Mouse (Mus musculus) kidney, adult 2 months (tissue): ENCODE measurements around the gene A1cf. TPM values are rescaled to one million over a fixed set of nuclear protein-coding genes. Genes with fewer than 3 reads are reported as not detected.

Source experiments
- DNase-seq: peaks from one replicate; pipeline ENCODE4 v3.0.0; 2021
- H3K27ac ChIP-seq: fragments of 200-500 bp; 2 replicates; pipeline ENCODE4 v1.5.1; 2012; ENCODE audit warnings: low read depth, low read length, control low read depth, inconsistent platforms; ENCODE audit not compliant: insufficient read depth
- H3K27me3 ChIP-seq: fragments of 200-500 bp; replicated peaks from 2 replicates; pipeline ENCODE4 v1.6.1; 2012; ENCODE audit warnings: mild to moderate bottlenecking, moderate library complexity, low read length, inconsistent platforms; ENCODE audit not compliant: control insufficient read depth, insufficient read depth
- H3K36me3 ChIP-seq: fragments of 200-500 bp; 2 replicates; pipeline ENCODE4 v1.6.1; 2012; ENCODE audit warnings: mild to moderate bottlenecking, moderate library complexity, low read length, inconsistent platforms; ENCODE audit not compliant: control insufficient read depth, insufficient read depth
- H3K4me1 ChIP-seq: fragments of 200-500 bp; 2 replicates; pipeline ENCODE4 v1.6.1; 2011; ENCODE audit warnings: low read length; ENCODE audit not compliant: control insufficient read depth, insufficient read depth
- H3K4me3 ChIP-seq: fragments of 200-500 bp; 2 replicates; pipeline ENCODE4 v1.5.1; 2011; ENCODE audit warnings: mild to moderate bottlenecking, low read depth, low read length, control low read depth; ENCODE audit not compliant: insufficient read depth
- CTCF ChIP-seq: fragments of 200-500 bp; conservative IDR thresholded peaks from 2 replicates; pipeline ENCODE4 v1.5.1; 2011; ENCODE audit warnings: low read depth, mild to moderate bottlenecking, control low read depth, low read length, moderate library complexity, mixed read lengths; ENCODE audit not compliant: insufficient read depth, insufficient read length
- POLR2A ChIP-seq: fragments of 200-500 bp; IDR thresholded peaks from one replicate; pipeline ENCODE4 v1.6.1; 2011; ENCODE audit warnings: low read depth, low read length, control low read depth
- WGBS: fragments of 180-500 bp; shearing (Covaris S2); methylation state at CpG from one replicate; pipeline ENCODE4 v1.1.7; 2018; 5-methylcytosine and 5-hydroxymethylcytosine counted together
- polyA plus RNA-seq: library from polyadenylated mRNA; depleted of rRNA; stranded (reverse); fragments of >200 nt; gene quantifications from 2 replicates; pipeline ENCODE4 v1.2.3, GENCODE M21; 2012; rRNA removed

The A1cf gene
- polyA plus RNA-seq = 26.3 and 27.9 TPM in 2 replicates

DNA sequence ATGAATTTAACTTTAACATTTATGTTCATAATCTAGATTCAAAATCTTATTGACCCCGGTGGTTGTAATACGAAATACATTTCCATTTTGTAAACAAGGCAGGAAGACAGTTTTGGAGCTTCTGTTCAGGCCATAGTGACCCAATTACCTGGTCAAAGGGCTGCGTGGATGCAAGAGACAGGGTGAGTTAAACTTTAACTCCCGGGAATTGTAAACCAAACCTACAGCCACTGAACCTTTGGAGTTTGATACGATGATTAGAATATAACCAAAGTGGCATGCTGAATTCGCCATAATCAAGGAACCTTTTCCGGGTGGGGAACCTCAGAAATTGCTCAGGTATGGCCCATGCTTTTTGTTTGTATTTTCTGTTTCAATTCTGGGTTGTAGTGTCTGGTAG, at the start of gene A1cf:
TSS of gene A1cf (plus strand) at position 244 of the 400 bp plus-strand sequence.
- Histone ChIP-seq H3K4me1 (no peaks in the 10 kb centered on the region), H3K4me3 (peak within 1 kb of the TSS; percentile 86), H3K27me3 (no peaks in the 10 kb centered on the region), H3K36me3 (no peaks in the 10 kb centered on the region), H3K27ac (peak within 1 kb of the TSS; percentile 98)
- TF ChIP-seq CTCF (no peak), POLR2A (no peak)
- peak; percentile 88 for DNase-seq
- WGBS = 46% methylated on average over 7 of the region's 7 CpGs

DNA sequence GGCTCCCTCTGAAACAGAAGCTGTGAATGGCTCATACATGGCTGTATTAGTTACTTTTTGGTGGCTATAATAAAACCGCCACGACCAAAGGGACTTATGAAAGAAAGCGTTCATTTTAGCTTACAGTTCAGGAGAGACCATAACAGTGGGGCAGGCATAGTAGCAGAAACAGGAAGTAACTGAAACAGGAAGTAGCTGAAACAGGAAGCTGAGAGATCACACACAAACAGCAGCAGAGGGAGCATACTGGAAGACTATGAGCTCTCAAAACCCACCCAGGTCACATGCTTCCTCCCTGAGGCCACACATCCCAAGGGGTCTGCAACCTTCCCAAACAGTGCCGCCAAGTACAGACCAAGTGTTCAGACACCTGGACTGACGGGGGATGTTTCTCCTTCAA, 34.3 kb upstream of the A1cf start:
- Histone ChIP-seq H3K36me3 (no peaks in the 10 kb centered on the region), H3K4me3 (no peak overlapping the region), H3K4me1 (no peaks in the 10 kb centered on the region), H3K27me3 (no peaks in the 10 kb centered on the region), H3K27ac (no peak overlapping the region)
- WGBS = 94% methylated on average over 5 of the region's 5 CpGs
- no peak for TF ChIP-seq CTCF
- TF ChIP-seq POLR2A = no peak
- no peak for DNase-seq

DNA sequence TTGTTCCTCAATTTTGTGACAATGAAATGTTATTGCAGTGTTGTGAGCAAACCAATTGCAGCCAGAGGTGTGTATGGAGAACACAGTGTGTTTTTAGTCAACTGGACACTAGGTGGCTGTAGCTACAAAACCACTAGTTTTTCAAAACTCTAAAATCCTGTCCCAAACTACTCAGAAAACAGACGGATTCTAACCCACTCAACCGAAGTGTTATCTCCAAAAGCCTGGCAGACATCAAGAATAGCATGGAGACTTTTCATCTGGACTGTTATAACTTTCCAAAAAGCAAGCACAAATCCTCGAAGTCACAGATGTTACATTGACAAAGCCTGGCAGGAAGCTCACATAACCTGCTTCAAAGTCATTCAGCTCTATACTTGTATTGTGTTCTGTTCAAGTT, 6.7 kb upstream of the A1cf start:
- no peak overlapping the region for H3K4me3 ChIP-seq
- TF ChIP-seq POLR2A (no peak), CTCF (no peak)
- DNase-seq = peak; percentile 12
- WGBS = 44% methylated on average over 3 of the region's 3 CpGs
- no peaks in the 10 kb centered on the region for H3K4me1 ChIP-seq
- H3K36me3 ChIP-seq = no peaks in the 10 kb centered on the region
- H3K27ac ChIP-seq = no peak overlapping the region
- no peaks in the 10 kb centered on the region for H3K27me3 ChIP-seq

DNA sequence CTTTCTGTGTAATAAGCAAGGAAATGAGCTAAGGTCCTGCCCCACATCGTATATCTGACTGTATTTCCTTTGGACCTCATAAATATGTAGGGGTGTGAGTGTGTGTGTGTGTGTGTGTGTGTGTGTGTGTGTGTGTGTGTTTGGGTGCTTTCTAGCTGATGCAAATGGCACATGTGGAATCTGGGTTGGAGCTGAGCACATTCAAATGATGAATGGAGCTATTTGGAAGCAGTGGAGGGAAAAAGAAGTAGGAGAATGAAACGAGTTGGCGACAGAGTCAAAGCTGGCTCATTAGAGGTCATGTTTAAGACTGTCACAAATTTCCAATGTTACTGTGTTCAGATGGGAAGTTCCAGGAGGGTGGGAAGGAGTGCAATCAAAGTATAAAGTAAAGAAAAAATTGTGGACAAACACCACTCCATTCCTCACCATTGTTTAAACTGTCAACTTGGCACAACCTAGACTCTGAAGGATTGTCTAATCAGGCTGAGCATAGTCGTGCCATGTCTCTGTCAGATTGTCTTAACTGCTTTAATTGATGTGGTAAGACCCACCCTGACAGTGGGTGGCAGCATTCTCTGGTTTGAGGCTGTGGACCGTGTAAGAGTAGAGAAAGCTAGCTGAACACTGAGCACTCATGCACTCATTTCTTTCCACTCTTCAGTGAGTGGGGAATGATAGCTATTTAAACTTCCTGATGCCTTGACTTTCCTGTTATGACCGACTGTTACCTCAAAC, 5.9 kb upstream of the A1cf start:
- H3K27ac ChIP-seq = no peak overlapping the region
- DNase-seq = peak; percentile 58
- H3K36me3 ChIP-seq = no peaks in the 10 kb centered on the region
- H3K27me3 ChIP-seq = no peaks in the 10 kb centered on the region
- 41% methylated on average over 6 of the region's 6 CpGs for WGBS
- peak; percentile 59 for TF ChIP-seq CTCF
- no peak for TF ChIP-seq POLR2A
- no peaks in the 10 kb centered on the region for H3K4me1 ChIP-seq
- H3K4me3 ChIP-seq = no peak overlapping the region

DNA sequence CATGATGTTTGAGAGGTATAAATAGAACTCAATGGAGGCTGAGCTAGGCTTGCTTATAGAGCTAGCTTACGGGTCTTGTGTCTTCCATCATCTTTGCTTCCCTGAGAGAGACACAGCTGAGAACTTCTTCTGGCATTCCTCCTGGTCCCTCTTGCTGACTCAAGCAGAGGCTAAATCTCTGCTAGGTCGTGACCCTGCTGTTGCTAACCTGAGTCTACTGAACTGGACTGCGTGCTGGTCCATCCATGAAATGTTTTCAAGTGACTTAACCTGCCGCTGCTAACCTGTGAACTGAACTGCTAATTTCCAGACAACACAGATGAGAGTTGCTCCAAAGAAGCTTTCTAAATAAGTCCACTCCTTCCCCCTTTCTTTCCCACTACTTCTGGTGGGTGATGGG, 3.1 kb upstream of the A1cf start:
- no peaks in the 10 kb centered on the region for H3K27me3 ChIP-seq
- no peak overlapping the region for H3K4me3 ChIP-seq
- no peaks in the 10 kb centered on the region for H3K4me1 ChIP-seq
- H3K36me3 ChIP-seq = no peaks in the 10 kb centered on the region
- TF ChIP-seq CTCF (no peak), POLR2A (no peak)
- WGBS = 51% methylated on average over 4 of the region's 4 CpGs
- peak; percentile 69 for DNase-seq
- no peak overlapping the region for H3K27ac ChIP-seq

DNA sequence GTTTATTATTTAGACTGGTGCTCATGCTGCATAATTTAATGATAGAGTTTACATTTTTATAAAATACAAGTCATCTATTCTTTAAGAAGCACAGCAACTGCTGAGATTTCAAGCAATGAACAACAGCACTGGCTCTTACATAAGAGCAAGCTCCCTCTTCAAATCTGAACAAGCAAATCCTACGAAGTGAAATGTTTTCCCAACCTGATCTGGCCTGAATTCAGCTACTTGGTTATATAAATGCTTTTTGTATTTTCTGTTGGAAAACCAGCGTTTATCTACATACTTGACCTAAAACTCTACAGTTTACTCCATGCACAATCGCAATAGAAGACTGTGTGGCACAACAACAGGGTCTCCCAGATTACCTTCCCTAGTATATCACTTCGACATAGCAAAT, 488 bp upstream of the A1cf start:
- 54% methylated on average over 4 of the region's 4 CpGs for whole genome bisulfite sequencing
- Histone ChIP-seq H3K4me1 (no peaks in the 10 kb centered on the region), H3K36me3 (no peaks in the 10 kb centered on the region), H3K27me3 (no peaks in the 10 kb centered on the region), H3K27ac (peak overlapping the region; percentile 16; the same call in 1 of the 2 replicates), H3K4me3 (no peak overlapping the region)
- TF ChIP-seq CTCF (no peak), POLR2A (no peak)
- peak; percentile 45 for DNase-seq

DNA sequence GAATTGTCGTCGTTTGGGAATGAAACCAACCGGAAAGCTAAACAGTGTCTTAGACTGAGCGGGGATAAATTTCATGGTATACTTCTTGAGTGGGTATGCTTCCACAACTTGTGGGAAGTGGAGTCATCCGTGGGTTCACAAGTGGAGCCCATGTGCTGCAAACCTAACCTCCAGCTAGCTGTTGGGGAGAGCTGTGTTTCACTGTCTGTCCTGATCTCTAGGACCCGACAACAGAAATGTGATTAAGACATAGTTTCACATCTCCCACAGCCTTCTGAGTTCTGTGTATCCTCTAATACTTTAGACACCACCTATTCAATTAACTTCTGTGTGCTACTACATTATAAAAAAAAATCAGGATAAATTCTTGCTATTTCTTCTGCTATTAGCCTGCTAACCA, 407 bp downstream of the A1cf start:
- peak overlapping the region; percentile 98 for H3K27ac ChIP-seq
- no peaks in the 10 kb centered on the region for H3K4me1 ChIP-seq
- H3K27me3 ChIP-seq = no peaks in the 10 kb centered on the region
- WGBS = 51% methylated on average over 6 of the region's 6 CpGs
- peak overlapping the region; percentile 86 for H3K4me3 ChIP-seq
- TF ChIP-seq POLR2A (no peak), CTCF (no peak)
- no peak for DNase-seq
- no peaks in the 10 kb centered on the region for H3K36me3 ChIP-seq
